Mouse (Mus musculus) heart, embryonic 10.5 days (tissue): Measurements from ENCODE around the gene Erp29. TPM values are rescaled to one million over a fixed set of nuclear protein-coding genes. Genes with fewer than 3 reads are reported as not detected.
"Not testable (repeated sequence)": the region's sequence is repeated elsewhere in the genome, so short reads cannot be mapped to it uniquely, and the experiment has no call there.

Experiments used
- DNase-seq: peaks from one replicate; pipeline ENCODE4 v3.0.0-alpha.2; 2017; ENCODE audit warnings: low spot score
- H3K27ac ChIP-seq: fragments of 300-500 bp; sonication (generic); 2 replicates; pipeline ENCODE4 v1.5.1; 2016; ENCODE audit warnings: mild to moderate bottlenecking
- H3K27me3 ChIP-seq: fragments of 300-500 bp; sonication (generic); 2 replicates; pipeline ENCODE4 v1.6.1; 2016; ENCODE audit warnings: mild to moderate bottlenecking; ENCODE audit not compliant: poor library complexity, insufficient read depth, severe bottlenecking
- H3K36me3 ChIP-seq: fragments of 300-500 bp; sonication (generic); 2 replicates; pipeline ENCODE4 v1.6.1; 2016; ENCODE audit warnings: mild to moderate bottlenecking, moderate library complexity
- H3K4me1 ChIP-seq: fragments of 300-500 bp; sonication (generic); 2 replicates; pipeline ENCODE4 v1.6.1; 2016; ENCODE audit warnings: mild to moderate bottlenecking
- H3K4me3 ChIP-seq: fragments of 300-500 bp; sonication (generic); 2 replicates; pipeline ENCODE4 v1.5.1; 2016; ENCODE audit warnings: mild to moderate bottlenecking, moderate library complexity
- H3K9me3 ChIP-seq: fragments of 300-500 bp; sonication (generic); 2 replicates; pipeline ENCODE4 v1.6.1; 2016; ENCODE audit warnings: mild to moderate bottlenecking, moderate library complexity
- WGBS: fragments of 180-500 bp; shearing (Covaris S2); methylation state at CpG from one replicate; pipeline ENCODE4 v1.1.7; 2016; 5-methylcytosine and 5-hydroxymethylcytosine counted together
- polyA plus RNA-seq: library from polyadenylated mRNA; unstranded; fragments of >200 nt; fragmentation: Nextera tagmentation; extraction: Ambion mirVana; gene quantifications from 2 replicates; pipeline ENCODE4 v1.2.1, GENCODE M21; 2016

The Erp29 gene
- polyA plus RNA-seq: 153 and 160 TPM in 2 replicates

DNA sequence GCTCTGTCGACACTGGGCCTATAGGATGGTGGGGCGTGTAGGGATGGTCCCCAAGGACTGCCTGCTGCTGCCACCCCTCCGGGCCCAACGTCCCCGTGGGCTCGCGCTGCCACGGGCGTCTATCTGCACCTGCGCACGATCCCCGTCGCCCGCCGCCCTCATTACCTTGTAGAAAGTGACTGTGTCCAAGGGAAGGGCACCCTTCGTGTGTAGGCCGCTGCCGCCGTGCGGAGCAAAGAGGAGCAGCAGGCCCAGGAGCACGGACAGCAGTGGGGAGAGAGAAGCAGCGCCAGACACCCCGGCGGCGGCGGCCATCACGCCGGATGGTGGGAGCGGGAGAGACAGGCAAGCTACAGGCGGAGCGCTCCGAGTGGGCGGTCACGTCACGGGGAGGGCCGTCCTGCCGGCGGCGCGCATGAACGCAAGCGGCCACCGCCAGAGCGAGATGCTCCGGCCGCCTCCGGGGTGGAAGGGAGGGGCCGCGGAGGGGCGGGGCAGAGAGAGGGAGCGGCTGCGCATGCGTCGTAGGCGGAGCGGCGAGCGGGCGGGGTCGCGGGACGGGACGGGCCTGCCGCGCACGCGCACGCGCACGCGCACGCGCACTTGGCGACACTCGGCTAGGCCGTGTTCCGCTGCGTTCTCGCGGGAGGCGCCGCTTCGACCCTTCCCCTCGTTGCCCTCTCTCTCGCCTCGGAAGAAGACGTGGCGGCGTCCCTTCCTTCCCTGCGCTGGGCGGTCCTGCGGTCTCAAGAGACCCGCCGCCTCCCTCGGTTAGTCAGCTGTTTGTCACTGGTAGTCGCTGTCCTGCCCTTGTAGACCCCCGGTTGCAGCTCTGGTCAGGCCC is at the start of gene Erp29:
TSS of gene Erp29 (minus strand) at position 481 of the 844 bp plus-strand sequence.
- Histone ChIP-seq H3K36me3 (peaks cover 29% of the 10 kb centered on the region), H3K27ac (peak within 1 kb of the TSS; percentile 99), H3K4me3 (peak within 1 kb of the TSS; percentile 79), H3K9me3 (no peaks in the 10 kb centered on the region), H3K4me1 (peaks cover 38% of the 10 kb centered on the region), H3K27me3 (no peaks in the 10 kb centered on the region)
- under 1% methylated on average over 94 of the region's 97 CpGs for WGBS
- DNase-seq: peak; percentile 98

DNA sequence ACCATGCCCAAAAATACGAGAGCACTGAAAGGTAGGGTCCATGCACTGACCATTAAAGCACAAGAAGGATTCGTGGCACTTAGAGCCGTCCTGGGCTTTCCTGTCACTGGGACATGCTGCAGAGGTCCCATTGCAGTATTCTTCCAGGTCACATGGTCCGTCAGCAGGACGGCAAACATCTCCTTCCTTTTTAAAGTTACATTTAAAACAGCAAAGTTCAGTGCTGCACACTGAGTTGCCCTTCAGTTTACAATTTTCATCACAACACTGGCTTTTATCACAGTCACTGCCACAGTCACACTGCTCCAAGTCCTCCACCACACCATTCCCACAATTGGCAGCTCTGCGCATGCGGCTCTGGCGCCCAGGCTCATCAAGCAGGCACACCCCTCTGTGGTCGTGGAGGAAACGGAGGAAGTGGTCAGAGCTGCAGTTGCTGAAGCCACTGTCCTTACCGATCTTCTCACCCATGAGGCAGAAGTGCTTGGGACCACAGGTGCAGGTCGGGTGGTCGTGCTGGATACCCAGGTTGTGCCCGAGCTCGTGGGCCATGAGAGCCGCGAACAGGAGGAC is 49.2 kb upstream of the Erp29 start:
- not testable (repeated sequence) for DNase-seq, H3K27ac ChIP-seq, H3K4me3 ChIP-seq, H3K4me1 ChIP-seq, H3K36me3 ChIP-seq, H3K27me3 ChIP-seq, H3K9me3 ChIP-seq
- 73% methylated on average over 11 of the region's 17 CpGs for WGBS

DNA sequence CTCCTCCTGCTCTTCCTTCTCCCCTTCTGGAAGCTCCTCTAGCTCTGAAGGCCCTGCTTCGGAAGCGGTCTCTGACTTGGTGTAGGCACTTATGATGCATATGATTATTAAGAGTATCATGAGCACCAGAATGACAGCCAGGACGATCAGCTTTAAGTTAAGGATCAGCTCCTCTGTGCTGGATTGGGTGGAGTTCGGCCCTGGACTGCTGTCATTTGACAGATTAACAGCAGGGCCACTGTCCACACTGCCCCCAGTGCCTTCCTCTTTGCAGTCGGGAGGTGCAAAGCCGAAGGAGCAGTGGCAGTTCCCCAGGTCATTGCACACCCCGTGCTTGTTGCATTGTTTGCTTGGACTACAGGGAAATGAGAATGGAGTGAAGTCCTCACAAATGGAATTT is 48.4 kb upstream of the Erp29 start:
- 65% methylated on average over 7 of the region's 7 CpGs for WGBS
- no peaks in the 10 kb centered on the region for H3K4me1 ChIP-seq
- H3K4me3 ChIP-seq: no peak overlapping the region
- H3K9me3 ChIP-seq: no peaks in the 10 kb centered on the region
- H3K27me3 ChIP-seq: no peaks in the 10 kb centered on the region
- no peak overlapping the region for H3K27ac ChIP-seq
- H3K36me3 ChIP-seq: no peaks in the 10 kb centered on the region
- no peak for DNase-seq

DNA sequence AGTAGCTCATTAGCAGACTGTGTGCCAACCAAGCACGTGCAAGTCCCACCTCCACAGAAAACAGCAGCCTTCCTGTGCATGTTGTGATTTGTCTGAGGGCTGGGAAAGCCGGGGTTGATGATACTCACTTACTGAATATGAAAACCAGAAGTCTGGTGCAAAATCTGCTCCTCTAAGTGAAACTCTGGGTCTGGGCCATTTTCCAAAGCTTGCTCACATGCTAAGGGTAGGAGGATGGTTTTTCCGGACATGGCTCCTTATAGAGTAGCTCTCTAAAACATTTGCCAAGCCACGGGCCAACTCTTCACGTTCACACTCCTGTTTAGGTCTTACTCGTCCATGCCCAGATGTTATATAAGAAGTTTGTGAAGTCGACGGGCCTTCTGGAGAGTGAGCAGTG is 41.0 kb upstream of the Erp29 start:
- 73% methylated on average over 8 of the region's 8 CpGs for WGBS
- DNase-seq: no peak
- Histone ChIP-seq H3K4me1 (no peaks in the 10 kb centered on the region), H3K4me3 (no peak overlapping the region), H3K27ac (no peak overlapping the region), H3K36me3 (no peaks in the 10 kb centered on the region), H3K27me3 (no peaks in the 10 kb centered on the region), H3K9me3 (no peaks in the 10 kb centered on the region)

DNA sequence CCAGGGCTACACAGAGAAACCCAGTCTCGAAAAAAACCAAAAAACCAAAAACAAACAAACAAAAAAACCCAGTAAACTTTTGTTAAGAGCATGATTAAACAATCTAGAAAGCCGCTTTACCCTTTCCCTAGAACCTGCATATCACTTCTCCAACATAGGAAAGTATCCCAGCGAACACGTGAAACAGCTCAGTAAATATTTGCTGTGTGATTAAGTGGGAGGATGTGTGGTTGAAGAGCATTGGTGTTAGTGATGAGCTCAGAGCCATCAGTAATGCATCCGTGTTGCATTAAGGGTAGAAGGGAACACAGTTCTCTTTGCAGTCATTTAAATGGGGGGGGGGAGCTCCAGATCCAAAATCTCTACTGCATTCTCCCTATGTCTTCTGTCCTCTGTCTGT is 32.5 kb upstream of the Erp29 start:
- no peaks in the 10 kb centered on the region for H3K27me3 ChIP-seq
- DNase-seq: no peak

DNA sequence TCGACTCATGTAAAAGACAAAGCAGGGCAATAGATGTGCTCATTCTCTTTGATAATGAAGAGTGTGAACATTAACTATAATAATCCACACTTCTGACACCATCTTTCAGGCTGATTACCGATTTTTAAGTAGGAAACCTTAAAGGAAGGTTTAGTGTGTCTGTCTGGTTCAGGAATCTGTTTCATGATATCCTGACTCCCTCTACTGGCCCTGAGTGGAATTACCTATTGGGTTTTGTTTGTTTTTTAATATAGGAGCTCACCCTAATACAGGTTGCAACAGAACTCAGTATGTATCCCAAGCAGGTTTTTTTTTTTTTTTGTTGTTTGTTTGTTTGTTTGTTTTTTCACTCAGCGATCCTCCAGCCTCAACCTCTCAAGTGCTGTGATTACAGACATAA is 25.4 kb upstream of the Erp29 start:
- no peaks in the 10 kb centered on the region for H3K36me3 ChIP-seq
- H3K27me3 ChIP-seq: no peaks in the 10 kb centered on the region
- H3K9me3 ChIP-seq: no peaks in the 10 kb centered on the region
- WGBS: 33% methylated on average over 3 of the region's 3 CpGs
- no peak for DNase-seq
- H3K4me1 ChIP-seq: no peaks in the 10 kb centered on the region
- H3K27ac ChIP-seq: no peak overlapping the region
- H3K4me3 ChIP-seq: no peak overlapping the region

More for the DNA sequence above, 32.5 kb upstream of the Erp29 start:
- no peaks in the 10 kb centered on the region for H3K36me3 ChIP-seq
- H3K4me1 ChIP-seq: no peaks in the 10 kb centered on the region
- H3K4me3 ChIP-seq: no peak overlapping the region
- no peaks in the 10 kb centered on the region for H3K9me3 ChIP-seq
- 78% methylated on average over 5 of the region's 5 CpGs for WGBS
- no peak overlapping the region for H3K27ac ChIP-seq

DNA sequence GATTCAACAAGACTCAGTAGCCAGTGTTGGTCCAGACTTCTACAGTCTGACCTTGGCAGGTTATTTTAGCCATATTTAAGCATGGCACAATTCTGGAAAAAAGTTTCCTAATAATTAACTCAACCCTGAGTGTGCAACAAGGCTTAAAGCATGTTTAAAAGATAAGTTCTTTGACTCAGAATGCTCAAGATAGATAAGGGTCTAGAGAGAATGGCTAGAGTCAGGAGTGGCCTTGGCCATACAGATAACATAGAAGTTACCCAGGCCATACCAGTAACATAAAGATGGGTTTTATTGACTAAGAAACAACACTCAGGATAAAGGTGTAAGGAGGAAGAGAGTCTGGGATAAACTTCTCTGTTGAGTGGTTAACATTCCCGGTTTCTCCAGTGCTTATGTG is 23.7 kb upstream of the Erp29 start:
- Histone ChIP-seq H3K4me1 (peaks cover 2% of the 10 kb centered on the region; the same call in 1 of the 2 replicates), H3K4me3 (no peak overlapping the region), H3K27me3 (no peaks in the 10 kb centered on the region), H3K36me3 (no peaks in the 10 kb centered on the region), H3K27ac (peak overlapping the region; percentile 42; the same call in 1 of the 2 replicates), H3K9me3 (no peaks in the 10 kb centered on the region)
- DNase-seq: no peak
- 83% methylated on average over 1 of the region's 1 CpGs for WGBS

DNA sequence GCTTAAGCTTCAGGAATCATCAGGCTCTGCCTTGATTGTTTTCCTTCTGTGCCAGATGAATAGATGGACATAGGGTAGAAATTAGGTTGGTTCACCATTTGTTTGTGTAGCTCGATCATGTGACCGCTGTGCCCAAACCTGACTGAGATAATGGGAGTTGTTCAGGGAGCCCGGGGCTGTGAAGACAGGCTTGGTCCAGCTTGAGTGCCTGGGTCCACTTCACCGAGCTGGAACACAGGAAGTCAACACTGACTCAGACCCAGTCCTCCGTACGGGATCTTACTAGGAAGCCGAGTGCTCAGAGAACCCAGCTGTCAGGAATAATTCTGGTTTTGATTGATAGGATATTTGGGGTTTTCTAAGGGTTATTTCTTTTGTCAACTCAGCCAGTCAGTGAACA is 22.3 kb upstream of the Erp29 start:
- Histone ChIP-seq H3K4me1 (peaks cover 9% of the 10 kb centered on the region), H3K9me3 (no peaks in the 10 kb centered on the region), H3K4me3 (no peak overlapping the region), H3K36me3 (no peaks in the 10 kb centered on the region), H3K27me3 (no peaks in the 10 kb centered on the region), H3K27ac (peak overlapping the region; percentile 32; the same call in 1 of the 2 replicates)
- 68% methylated on average over 7 of the region's 7 CpGs for WGBS
- DNase-seq: no peak

DNA sequence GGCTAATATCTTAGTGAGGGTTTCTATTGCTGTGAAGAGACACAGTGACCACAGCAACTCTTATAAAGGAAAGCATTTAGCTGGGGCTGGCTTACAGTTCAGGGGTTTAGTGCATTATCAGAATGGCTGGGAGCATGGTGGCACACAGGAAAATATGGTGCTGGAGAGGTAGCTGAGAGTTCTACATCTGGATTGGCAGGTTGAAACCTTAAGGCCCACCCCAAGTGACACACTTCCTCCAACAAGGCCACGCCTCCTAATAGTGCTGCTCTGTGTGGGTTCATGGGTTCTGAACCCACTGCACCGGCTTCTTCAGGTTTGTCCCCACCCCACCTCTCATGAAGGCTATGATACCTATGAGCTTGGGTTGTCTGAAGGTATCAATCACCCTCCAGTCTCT is 20.1 kb upstream of the Erp29 start:
- H3K4me1 ChIP-seq: peaks cover 12% of the 10 kb centered on the region
- no peak overlapping the region for H3K27ac ChIP-seq
- 85% methylated on average over 2 of the region's 2 CpGs for WGBS
- H3K4me3 ChIP-seq: no peak overlapping the region
- no peak for DNase-seq
- H3K36me3 ChIP-seq: no peaks in the 10 kb centered on the region
- H3K9me3 ChIP-seq: no peaks in the 10 kb centered on the region
- H3K27me3 ChIP-seq: no peaks in the 10 kb centered on the region

DNA sequence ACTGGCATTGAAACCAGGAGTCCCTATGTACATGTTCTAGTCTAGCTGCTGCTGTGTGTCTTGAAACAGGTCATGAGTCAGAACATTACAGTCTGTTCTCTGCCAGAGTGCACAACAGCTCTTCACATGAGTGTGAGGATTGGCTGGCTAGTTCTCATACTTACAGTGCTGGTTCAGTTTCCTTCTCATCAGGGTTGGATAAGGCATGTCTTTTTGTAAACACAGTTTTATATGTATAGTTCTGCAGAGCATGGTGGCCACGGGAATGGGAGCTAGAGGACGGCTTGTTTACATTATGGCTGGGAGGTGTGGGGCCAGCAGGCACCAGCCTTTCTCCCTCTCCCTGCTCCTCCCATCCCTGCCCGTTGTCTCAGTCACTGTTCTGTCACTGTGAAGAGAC is 17.3 kb upstream of the Erp29 start:
- WGBS: 28% methylated on average over 3 of the region's 3 CpGs
- DNase-seq: no peak
- H3K36me3 ChIP-seq: no peaks in the 10 kb centered on the region
- H3K9me3 ChIP-seq: no peaks in the 10 kb centered on the region
- H3K27ac ChIP-seq: no peak overlapping the region
- peaks cover 12% of the 10 kb centered on the region for H3K4me1 ChIP-seq
- no peaks in the 10 kb centered on the region for H3K27me3 ChIP-seq
- H3K4me3 ChIP-seq: no peak overlapping the region

DNA sequence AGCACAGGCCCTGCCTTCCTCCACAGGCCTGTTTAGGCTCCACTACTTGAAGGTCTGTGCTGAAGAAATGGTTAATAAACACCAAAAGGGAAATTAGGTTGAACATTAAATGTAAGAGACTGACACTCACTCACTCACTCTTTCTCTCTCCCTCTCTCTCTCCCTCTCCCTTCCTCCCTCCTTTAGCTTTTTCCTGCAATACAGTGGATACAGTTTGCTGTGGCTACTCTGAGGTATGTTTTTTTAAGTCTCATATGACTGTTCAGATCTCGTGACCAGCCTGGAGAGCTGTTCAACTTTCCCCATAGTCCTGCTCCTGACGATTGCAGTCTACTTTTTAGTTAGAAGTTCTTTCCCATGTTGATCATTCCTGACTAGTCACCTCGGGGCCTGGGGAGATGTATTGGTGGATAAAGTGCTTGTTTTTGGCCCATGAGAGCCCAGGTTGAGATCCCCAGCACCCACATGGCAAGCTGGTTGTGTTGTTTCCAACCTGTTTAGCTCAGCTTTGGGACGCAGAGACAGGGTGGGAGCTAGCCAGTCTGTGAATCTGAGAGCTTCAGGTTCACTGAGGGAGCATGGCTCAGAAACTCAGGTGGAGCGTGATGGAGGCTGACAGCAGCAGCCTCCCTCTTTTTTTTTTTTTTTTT is 11.4 kb upstream of the Erp29 start:
- WGBS: 67% methylated on average over 5 of the region's 5 CpGs
- peaks cover 19% of the 10 kb centered on the region; the same call in 1 of the 2 replicates for H3K4me1 ChIP-seq
- no peak overlapping the region for H3K4me3 ChIP-seq
- DNase-seq: no peak
- H3K27ac ChIP-seq: 0 out of 2 replicates have a peak overlapping the region, but pooled peaks have one; percentile 4
- H3K9me3 ChIP-seq: no peaks in the 10 kb centered on the region
- H3K27me3 ChIP-seq: no peaks in the 10 kb centered on the region
- H3K36me3 ChIP-seq: no peaks in the 10 kb centered on the region

DNA sequence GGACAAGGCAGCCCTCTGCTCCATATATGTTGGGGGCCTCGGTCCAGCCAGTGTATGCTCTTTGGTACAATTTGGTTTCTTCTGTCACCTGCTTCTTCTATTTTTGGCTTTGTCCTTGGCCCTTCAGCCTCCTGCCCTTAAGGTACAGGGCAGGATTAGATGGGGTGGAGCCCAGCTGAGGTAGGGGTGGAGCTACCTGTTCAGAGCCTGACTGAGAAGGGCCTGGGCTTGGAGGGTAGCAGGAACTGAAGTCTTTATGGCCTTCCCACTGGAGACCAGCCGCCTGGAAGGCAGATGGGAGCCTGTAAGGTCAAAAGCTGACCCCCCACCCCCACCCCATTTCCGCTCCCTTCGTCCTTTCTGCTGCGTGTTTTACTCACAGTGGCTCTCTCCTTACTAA is 10.7 kb upstream of the Erp29 start:
- H3K4me3 ChIP-seq: no peak overlapping the region
- peaks cover 19% of the 10 kb centered on the region; the same call in 1 of the 2 replicates for H3K4me1 ChIP-seq
- H3K27me3 ChIP-seq: no peaks in the 10 kb centered on the region
- DNase-seq: no peak
- H3K36me3 ChIP-seq: no peaks in the 10 kb centered on the region
- H3K9me3 ChIP-seq: no peaks in the 10 kb centered on the region
- H3K27ac ChIP-seq: 0 out of 2 replicates have a peak overlapping the region, but pooled peaks have one; percentile 4
- WGBS: 65% methylated on average over 5 of the region's 5 CpGs

DNA sequence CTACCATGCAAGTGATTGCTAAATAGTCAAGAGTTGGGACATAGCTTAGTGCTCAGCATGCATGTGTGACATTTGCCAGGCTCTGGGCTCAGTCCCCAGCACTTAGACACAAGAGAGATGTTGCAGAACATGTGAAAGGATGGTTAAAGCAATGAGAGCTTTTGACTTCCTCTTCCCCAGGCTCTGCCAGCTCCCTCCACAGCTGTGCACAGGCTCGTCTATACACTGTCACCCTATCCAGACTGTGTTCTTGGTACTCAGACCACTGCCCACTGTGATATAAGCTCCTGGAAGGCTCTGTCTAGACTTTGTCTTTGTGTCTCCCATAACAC is 9.8 kb upstream of the Erp29 start:
- no peak for DNase-seq
- H3K27ac ChIP-seq: no peak overlapping the region
- no peak overlapping the region for H3K4me3 ChIP-seq
- H3K27me3 ChIP-seq: no peaks in the 10 kb centered on the region
- H3K4me1 ChIP-seq: peaks cover 19% of the 10 kb centered on the region; the same call in 1 of the 2 replicates
- H3K36me3 ChIP-seq: no peaks in the 10 kb centered on the region
- WGBS: 14% methylated on average over 1 of the region's 1 CpGs
- no peaks in the 10 kb centered on the region for H3K9me3 ChIP-seq
